22 mouse cellular contexts compared by ENCODE assay signal in genomic region chr7:3611006-3611405, GRCm38 (mm10). TPM values are rescaled to one million over a fixed set of nuclear protein-coding genes. Genes with fewer than 3 reads are reported as not detected.
DNase-seq lines count a peak whose midpoint lies in the region; ATAC-seq and TF ChIP-seq lines count a peak whose summit lies in the region.
"Had no signal": no experiment of that assay in that cellular context is flagged by ENCODE, and none has a peak within 500 bp of the region (broad histone marks: within the 10 kb centered on the region; RNA-seq: fewer than 3 reads in every experiment).

No protein-coding gene starts in this region.

- TF ChIP-seq EP300 in liver, postnatal 0 days (IDR thresholded peaks at IDR 0.05; ENCODE audit: low read depth), result no peak

- H3K4me2 ChIP-seq in liver, embryonic 12.5 days, result no peak overlapping the region
- no peak overlapping the region for H3K4me2 ChIP-seq in liver, embryonic 11.5 days
- no peak overlapping the region for H3K4me2 ChIP-seq in liver, postnatal 0 days (ENCODE audit: low read depth, low read length)
- H3K4me2 ChIP-seq in midbrain, embryonic 11.5 days, result no peak overlapping the region
- H3K4me2 ChIP-seq: embryonic facial prominence, embryonic 13.5 days; heart, embryonic 12.5 days; hindbrain, embryonic 13.5 days; limb, embryonic 12.5 days; lung, embryonic 15.5 days; midbrain, embryonic 15.5 days had no signal

- H3K9ac ChIP-seq in liver, embryonic 12.5 days, result no peak overlapping the region
- no peak overlapping the region for H3K9ac ChIP-seq in liver, embryonic 11.5 days (ENCODE audit: low read depth, low read length)
- no peak overlapping the region for H3K9ac ChIP-seq in liver, postnatal 0 days (replicated peaks)
- H3K9ac ChIP-seq in midbrain, embryonic 11.5 days (ENCODE audit: low read length), result no peak overlapping the region
- H3K9ac ChIP-seq: embryonic facial prominence, embryonic 13.5 days; forebrain, postnatal 0 days; heart, embryonic 12.5 days; hindbrain, embryonic 13.5 days; limb, embryonic 12.5 days; lung, embryonic 15.5 days; midbrain, embryonic 15.5 days had no signal

- H3K9me3 ChIP-seq in liver, embryonic 12.5 days (replicated peaks), result no peaks in the 10 kb centered on the region
- no peaks in the 10 kb centered on the region for H3K9me3 ChIP-seq in liver, embryonic 11.5 days (ENCODE audit: control insufficient read depth, low read length)
- no peaks in the 10 kb centered on the region for H3K9me3 ChIP-seq in liver, postnatal 0 days (ENCODE audit: low read length)
- H3K9me3 ChIP-seq in midbrain, embryonic 11.5 days (ENCODE audit: control insufficient read depth, low read length), result no peaks in the 10 kb centered on the region
- H3K9me3 ChIP-seq: embryonic facial prominence, embryonic 13.5 days; G1E; hindbrain, embryonic 13.5 days; limb, embryonic 12.5 days; lung, embryonic 15.5 days; midbrain, embryonic 15.5 days had no signal

- TF ChIP-seq CTCF in liver, postnatal 0 days (IDR thresholded peaks at IDR 0.05; ENCODE audit: low read depth), result no peak

- 75% methylated on average over 13 of the region's 13 CpGs for WGBS in liver, embryonic 12.5 days (ENCODE audit: insufficient replicate concordance)
- 85% methylated on average over 13 of the region's 13 CpGs for WGBS in liver, embryonic 11.5 days
- WGBS in liver, postnatal 0 days (ENCODE audit: insufficient replicate concordance), result 80% methylated on average over 13 of the region's 13 CpGs
- WGBS in midbrain, embryonic 11.5 days, result 85% methylated on average over 13 of the region's 13 CpGs

- peaks cover 6% of the 10 kb centered on the region; the same call in 1 of the 2 replicates for H3K27me3 ChIP-seq in liver, embryonic 12.5 days (replicated peaks)
- H3K27me3 ChIP-seq in liver, embryonic 11.5 days (replicated peaks; ENCODE audit: control insufficient read depth, insufficient read depth, low read length), result no peaks in the 10 kb centered on the region
- no peaks in the 10 kb centered on the region for H3K27me3 ChIP-seq in liver, postnatal 0 days (ENCODE audit: insufficient read depth, low read length)
- no peaks in the 10 kb centered on the region for H3K27me3 ChIP-seq in midbrain, embryonic 11.5 days (ENCODE audit: control insufficient read depth, insufficient read depth, low read length)
- H3K27me3 ChIP-seq: embryonic facial prominence, embryonic 13.5 days; heart, embryonic 12.5 days; hindbrain, embryonic 13.5 days; limb, embryonic 12.5 days; lung, embryonic 15.5 days; midbrain, embryonic 15.5 days had no signal

- 0 out of 2 replicates have a peak overlapping the region, but pooled peaks have one; percentile 25 for H3K27ac ChIP-seq in liver, embryonic 12.5 days
- no peak overlapping the region for H3K27ac ChIP-seq in liver, embryonic 11.5 days (ENCODE audit: low read depth, low read length)
- H3K27ac ChIP-seq in liver, postnatal 0 days (ENCODE audit: low read depth), result no peak overlapping the region
- H3K27ac ChIP-seq in midbrain, embryonic 11.5 days (ENCODE audit: low read depth, low read length), result no peak overlapping the region
- H3K27ac ChIP-seq: embryonic facial prominence, embryonic 13.5 days; gastrocnemius, adult 2 months; hindbrain, embryonic 13.5 days; limb, embryonic 12.5 days; lung, embryonic 15.5 days; midbrain, embryonic 15.5 days had no signal

- DNase-seq in liver, embryonic 11.5 days (ENCODE audit: low spot score), result no peak
- peak; percentile 40 for DNase-seq in ZHBTc4 (ENCODE audit: low read depth, low spot score)
- DNase-seq in liver, postnatal 0 days, result no peak
- DNase-seq in testis, postnatal 10 days (ENCODE audit: low spot score), result peak; percentile 46
- no peak for DNase-seq in right cerebral cortex, postnatal 25 days
- no peak for DNase-seq in midbrain, embryonic 11.5 days (ENCODE audit: low spot score, missing footprints)
- DNase-seq: cerebellum, adult 9-10 months; forebrain, postnatal 0 days; gastrocnemius, adult 2 months; kidney, postnatal 4 days; layer of hippocampus, adult 9-11 months; right cerebral cortex, postnatal 14 days; thymus, postnatal 36 days had no signal

- H3K4me3 ChIP-seq in liver, embryonic 12.5 days, result no peak overlapping the region
- no peak overlapping the region for H3K4me3 ChIP-seq in liver, embryonic 11.5 days (ENCODE audit: low read depth, low read length)
- no peak overlapping the region for H3K4me3 ChIP-seq in liver, postnatal 0 days (ENCODE audit: low read depth, low read length)
- H3K4me3 ChIP-seq in midbrain, embryonic 11.5 days (ENCODE audit: low read depth, low read length), result no peak overlapping the region
- H3K4me3 ChIP-seq: embryonic facial prominence, embryonic 13.5 days; gastrocnemius, adult 2 months; heart, embryonic 12.5 days; hindbrain, embryonic 13.5 days; limb, embryonic 12.5 days; lung, embryonic 15.5 days; midbrain, embryonic 15.5 days; myocyte had no signal

- 0 out of 2 replicates have a peak, but pooled peaks have one; percentile 26 for ATAC-seq in liver, embryonic 12.5 days
- ATAC-seq in liver, embryonic 11.5 days (replicated peaks; ENCODE audit: low FRiP score), result no peak
- 0 out of 2 replicates have a peak, but pooled peaks have one; percentile 11 for ATAC-seq in liver, postnatal 0 days
- no peak for ATAC-seq in midbrain, embryonic 11.5 days (ENCODE audit: low FRiP score)
- ATAC-seq: forebrain, postnatal 0 days; midbrain, embryonic 15.5 days had no signal

- H3K36me3 ChIP-seq in liver, embryonic 12.5 days, result no peaks in the 10 kb centered on the region
- H3K36me3 ChIP-seq in liver, embryonic 11.5 days (ENCODE audit: control insufficient read depth, insufficient read depth, low read length), result no peaks in the 10 kb centered on the region
- no peaks in the 10 kb centered on the region for H3K36me3 ChIP-seq in liver, postnatal 0 days (replicated peaks; ENCODE audit: insufficient read depth, low read length)
- H3K36me3 ChIP-seq in midbrain, embryonic 11.5 days (ENCODE audit: control insufficient read depth, insufficient read depth, low read length), result no peaks in the 10 kb centered on the region
- H3K36me3 ChIP-seq: embryonic facial prominence, embryonic 13.5 days; G1E; heart, embryonic 12.5 days; hindbrain, embryonic 13.5 days; limb, embryonic 12.5 days; lung, embryonic 15.5 days; midbrain, embryonic 15.5 days had no signal

- peaks cover 8% of the 10 kb centered on the region for H3K4me1 ChIP-seq in liver, embryonic 12.5 days
- no peaks in the 10 kb centered on the region; the same call in 1 of the 2 replicates for H3K4me1 ChIP-seq in liver, embryonic 11.5 days (replicated peaks; ENCODE audit: control insufficient read depth, insufficient read depth, low read length)
- no peaks in the 10 kb centered on the region for H3K4me1 ChIP-seq in liver, postnatal 0 days (ENCODE audit: insufficient read depth)
- no peaks in the 10 kb centered on the region for H3K4me1 ChIP-seq in midbrain, embryonic 11.5 days (ENCODE audit: control insufficient read depth, insufficient read depth, low read length)
- H3K4me1 ChIP-seq: embryonic facial prominence, embryonic 13.5 days; heart, embryonic 12.5 days; hindbrain, embryonic 13.5 days; limb, embryonic 12.5 days; lung, embryonic 15.5 days; midbrain, embryonic 15.5 days had no signal

RNA-seq across cellular contexts. Expression of gene Oscar, which starts 5.0 kb away (rescaled TPM):
- 0.08 TPM in 1 of 2 replicates, not detected in the other for polyA plus RNA-seq in liver, embryonic 12.5 days (2016; fragmentation: Nextera tagmentation; extraction: Ambion mirVana)
- polyA plus RNA-seq in liver, embryonic 11.5 days (2014; fragmentation: Nextera tagmentation; extraction: Ambion mirVana), result 0.17 TPM in 1 of 2 replicates, not detected in the other
- polyA plus RNA-seq in liver, postnatal 0 days (2015; fragmentation: Nextera tagmentation; extraction: Ambion mirVana), result 0.12 TPM in 1 of 2 replicates, not detected in the other
- polyA plus RNA-seq in midbrain, embryonic 11.5 days (2014; fragmentation: Nextera tagmentation; extraction: Ambion mirVana), result 0.08 and 0.25 TPM in 2 replicates
- polyA plus RNA-seq: G1E; limb, embryonic 12.5 days; myocyte had no signal

RNA-seq across cellular contexts. Expression of gene Ndufa3, which starts 6.2 kb away (rescaled TPM):
- polyA plus RNA-seq in liver, embryonic 12.5 days (2016; fragmentation: Nextera tagmentation; extraction: Ambion mirVana), result 295 and 296 TPM in 2 replicates
- 375 and 405 TPM in 2 replicates for polyA plus RNA-seq in liver, embryonic 11.5 days (2014; fragmentation: Nextera tagmentation; extraction: Ambion mirVana)
- 385 and 415 TPM in 2 replicates for polyA plus RNA-seq in liver, postnatal 0 days (2015; fragmentation: Nextera tagmentation; extraction: Ambion mirVana)
- 299 and 373 TPM in 2 replicates for polyA plus RNA-seq in midbrain, embryonic 11.5 days (2014; fragmentation: Nextera tagmentation; extraction: Ambion mirVana)

RNA-seq across cellular contexts. Expression of gene Tfpt, which starts 18.7 kb away (rescaled TPM):
- 16.0 and 17.6 TPM in 2 replicates for polyA plus RNA-seq in liver, embryonic 12.5 days (2016; fragmentation: Nextera tagmentation; extraction: Ambion mirVana)
- 21.5 and 24.1 TPM in 2 replicates for polyA plus RNA-seq in liver, embryonic 11.5 days (2014; fragmentation: Nextera tagmentation; extraction: Ambion mirVana)
- polyA plus RNA-seq in liver, postnatal 0 days (2015; fragmentation: Nextera tagmentation; extraction: Ambion mirVana), result 8.8 and 9.8 TPM in 2 replicates
- 29.9 and 31.0 TPM in 2 replicates for polyA plus RNA-seq in midbrain, embryonic 11.5 days (2014; fragmentation: Nextera tagmentation; extraction: Ambion mirVana)

RNA-seq across cellular contexts. Expression of gene Prpf31, which starts 18.8 kb away (rescaled TPM):
- 93.1 and 97.6 TPM in 2 replicates for polyA plus RNA-seq in liver, embryonic 12.5 days (2016; fragmentation: Nextera tagmentation; extraction: Ambion mirVana)
- 136 and 137 TPM in 2 replicates for polyA plus RNA-seq in liver, embryonic 11.5 days (2014; fragmentation: Nextera tagmentation; extraction: Ambion mirVana)
- polyA plus RNA-seq in liver, postnatal 0 days (2015; fragmentation: Nextera tagmentation; extraction: Ambion mirVana), result 20.8 and 24.9 TPM in 2 replicates
- polyA plus RNA-seq in midbrain, embryonic 11.5 days (2014; fragmentation: Nextera tagmentation; extraction: Ambion mirVana), result 140 and 148 TPM in 2 replicates

RNA-seq across cellular contexts. Expression of gene Cnot3, which starts 34.1 kb away (rescaled TPM):
- polyA plus RNA-seq in liver, embryonic 12.5 days (2016; fragmentation: Nextera tagmentation; extraction: Ambion mirVana), result 32.6 and 34.4 TPM in 2 replicates
- 69.6 and 76.5 TPM in 2 replicates for polyA plus RNA-seq in liver, embryonic 11.5 days (2014; fragmentation: Nextera tagmentation; extraction: Ambion mirVana)
- polyA plus RNA-seq in liver, postnatal 0 days (2015; fragmentation: Nextera tagmentation; extraction: Ambion mirVana), result 12.9 and 13.7 TPM in 2 replicates
- 53.6 and 63.0 TPM in 2 replicates for polyA plus RNA-seq in midbrain, embryonic 11.5 days (2014; fragmentation: Nextera tagmentation; extraction: Ambion mirVana)

Comparison
In these comparisons a context has a peak if more than half of its experiments do, and no peak if none do; other contexts are left out.
1. ATAC-seq: peak in liver, embryonic 12.5 days (single experiment) and liver, postnatal 0 days (single experiment); none in liver, embryonic 11.5 days (single experiment) and midbrain, embryonic 11.5 days (single experiment).
2. DNase-seq: peak in ZHBTc4 (single experiment) and testis, postnatal 10 days (single experiment); none in liver, embryonic 11.5 days (single experiment), liver, postnatal 0 days (single experiment), right cerebral cortex, postnatal 25 days (single experiment) and midbrain, embryonic 11.5 days (single experiment).